Mouse (Mus musculus) embryonic facial prominence, embryonic 13.5 days (tissue): ENCODE results near the gene Vipr2. TPM values are rescaled to one million over a fixed set of nuclear protein-coding genes. Genes with fewer than 3 reads are reported as not detected.

Experiments used
- ATAC-seq: fragments of 200-750 bp; cut with Nextera tagmentation; 2 replicates; pipeline ENCODE4 v1.8.0; 2017; ENCODE audit warnings: low read depth; ENCODE audit not compliant: insufficient number of reproducible peaks, insufficient read depth, low FRiP score, low TSS enrichment
- H3K27ac ChIP-seq: fragments of 300-500 bp; sonication (generic); 2 replicates; pipeline ENCODE4 v1.5.1; 2015; ENCODE audit warnings: moderate library complexity, mild to moderate bottlenecking, inconsistent platforms
- H3K27me3 ChIP-seq: fragments of 300-500 bp; sonication (generic); 2 replicates; pipeline ENCODE4 v1.6.1; 2015; ENCODE audit warnings: mild to moderate bottlenecking, inconsistent platforms
- H3K36me3 ChIP-seq: fragments of 300-500 bp; sonication (generic); 2 replicates; pipeline ENCODE4 v1.6.1; 2015; ENCODE audit warnings: mild to moderate bottlenecking, inconsistent platforms
- H3K4me1 ChIP-seq: fragments of 300-500 bp; sonication (generic); 2 replicates; pipeline ENCODE4 v1.6.1; 2015; ENCODE audit warnings: inconsistent platforms
- H3K4me2 ChIP-seq: fragments of 300-500 bp; sonication (generic); 2 replicates; pipeline ENCODE4 v1.6.1; 2015; ENCODE audit warnings: moderate library complexity, mild to moderate bottlenecking, inconsistent platforms
- H3K4me3 ChIP-seq: fragments of 300-500 bp; sonication (generic); 2 replicates; pipeline ENCODE4 v1.5.1; 2015; ENCODE audit warnings: mild to moderate bottlenecking, inconsistent platforms
- H3K9ac ChIP-seq: fragments of 300-500 bp; sonication (generic); 2 replicates; pipeline ENCODE4 v1.6.1; 2015; ENCODE audit warnings: mild to moderate bottlenecking, inconsistent platforms
- H3K9me3 ChIP-seq: fragments of 300-500 bp; sonication (generic); 2 replicates; pipeline ENCODE4 v1.6.1; 2016; ENCODE audit warnings: inconsistent platforms
- WGBS: fragments of 180-500 bp; shearing (Covaris S2); methylation state at CpG from one replicate; pipeline ENCODE4 v1.1.7; 2015; ENCODE audit warnings: mixed read lengths; 5-methylcytosine and 5-hydroxymethylcytosine counted together
- polyA plus RNA-seq: library from polyadenylated mRNA; unstranded; fragments of >200 nt; fragmentation: Nextera tagmentation; extraction: Ambion mirVana; gene quantifications from 2 replicates; pipeline ENCODE4 v1.2.1, GENCODE M21; 2015

The Vipr2 gene
- polyA plus RNA-seq, result 2.2 and 2.7 TPM in 2 replicates

DNA sequence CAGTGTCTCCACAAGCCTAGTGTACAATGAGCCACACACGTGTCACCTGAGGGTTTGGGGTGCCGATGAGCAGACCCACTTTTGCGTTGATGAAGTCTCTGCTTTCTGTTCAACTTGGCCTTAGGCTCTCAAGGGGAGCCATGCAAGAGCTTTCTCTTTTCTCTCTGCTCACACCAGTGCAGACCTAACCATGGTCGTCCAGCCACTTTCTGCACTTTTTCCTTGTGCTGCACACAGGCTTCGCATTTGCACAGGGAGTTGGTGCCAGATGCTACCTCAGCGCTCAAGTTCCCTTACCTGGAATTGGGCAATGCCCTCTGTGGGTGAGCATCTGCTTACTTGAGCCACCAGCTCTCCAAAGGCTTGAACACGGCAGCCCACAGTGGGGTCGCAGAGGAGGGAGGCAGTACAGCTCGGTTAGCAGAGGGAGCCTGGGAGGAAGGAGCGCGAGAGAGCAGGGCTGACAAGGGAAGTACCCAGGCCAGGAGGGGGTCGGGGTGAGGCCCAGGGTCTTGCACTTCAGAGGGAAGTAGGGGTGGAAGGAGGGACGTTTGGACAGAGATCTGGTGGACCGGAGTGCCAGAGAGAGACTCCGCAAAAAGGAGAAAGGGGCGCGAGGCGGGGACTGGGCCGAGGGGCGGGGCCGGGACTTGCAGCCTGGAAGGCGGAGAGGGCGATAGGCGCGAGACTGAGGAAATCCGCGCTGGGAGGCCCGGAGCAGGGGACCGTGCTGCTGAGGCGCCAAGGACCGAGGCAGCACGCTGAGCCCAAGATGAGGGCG lies at the start of gene Vipr2:
Vipr2 (plus strand) TSS at position 653 of the 781 bp plus-strand sequence.
- Histone ChIP-seq H3K27ac (no peak within 1 kb of the TSS), H3K9ac (peak within 1 kb of the TSS; percentile 76), H3K27me3 (peaks cover 39% of the 10 kb centered on the region), H3K4me2 (peak within 1 kb of the TSS; percentile 92), H3K4me1 (0 out of 2 replicates have a peak, but pooled peaks cover 5% of the 10 kb centered on the region), H3K4me3 (peak within 1 kb of the TSS; percentile 59), H3K36me3 (no peaks in the 10 kb centered on the region), H3K9me3 (no peaks in the 10 kb centered on the region)
- 5% methylated on average over 33 of the region's 33 CpGs for WGBS
- ATAC-seq, result peak; percentile 76

GRCm38 (mm10) chr12:116028095-116028494 lies 49.4 kb upstream of the Vipr2 start:
- H3K4me1 ChIP-seq, result no peaks in the 10 kb centered on the region
- H3K9ac ChIP-seq, result no peak overlapping the region
- H3K4me2 ChIP-seq, result no peak overlapping the region
- H3K9me3 ChIP-seq, result no peaks in the 10 kb centered on the region
- no peak for ATAC-seq
- no peak overlapping the region for H3K4me3 ChIP-seq
- WGBS, result 56% methylated on average over 2 of the region's 2 CpGs
- H3K27ac ChIP-seq, result no peak overlapping the region
- H3K27me3 ChIP-seq, result no peaks in the 10 kb centered on the region
- H3K36me3 ChIP-seq, result no peaks in the 10 kb centered on the region

GRCm38 (mm10) chr12:116035346-116035745 lies 42.2 kb upstream of the Vipr2 start:
- H3K36me3 ChIP-seq, result no peaks in the 10 kb centered on the region
- no peak overlapping the region for H3K4me3 ChIP-seq
- no peak for ATAC-seq
- no peaks in the 10 kb centered on the region for H3K4me1 ChIP-seq
- no peak overlapping the region for H3K9ac ChIP-seq
- no peaks in the 10 kb centered on the region for H3K27me3 ChIP-seq
- H3K27ac ChIP-seq, result no peak overlapping the region
- H3K4me2 ChIP-seq, result no peak overlapping the region
- 0 out of 2 replicates have a peak, but pooled peaks cover 3% of the 10 kb centered on the region for H3K9me3 ChIP-seq
- 71% methylated on average over 5 of the region's 5 CpGs for WGBS

DNA sequence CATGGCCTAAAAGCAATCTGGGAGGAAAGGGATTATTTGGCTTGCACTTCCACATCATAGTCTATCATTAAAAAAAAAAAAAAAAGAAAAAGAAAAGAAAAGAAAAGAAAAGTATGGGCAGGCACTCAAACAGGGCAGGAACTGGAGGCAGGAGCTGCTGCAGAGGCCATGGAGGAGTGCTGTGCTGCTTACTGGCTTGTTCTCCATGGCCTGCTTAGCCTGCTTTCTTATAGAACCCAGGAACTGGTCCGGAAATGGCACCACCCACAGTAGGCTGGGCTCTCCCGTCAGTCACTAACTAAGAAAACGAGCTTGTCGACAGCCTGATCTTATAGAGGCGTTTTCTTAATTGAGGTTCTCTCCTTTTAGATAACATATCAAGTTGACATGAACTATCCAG lies 32.7 kb upstream of the Vipr2 start:
- WGBS, result 89% methylated on average over 5 of the region's 5 CpGs

DNA sequence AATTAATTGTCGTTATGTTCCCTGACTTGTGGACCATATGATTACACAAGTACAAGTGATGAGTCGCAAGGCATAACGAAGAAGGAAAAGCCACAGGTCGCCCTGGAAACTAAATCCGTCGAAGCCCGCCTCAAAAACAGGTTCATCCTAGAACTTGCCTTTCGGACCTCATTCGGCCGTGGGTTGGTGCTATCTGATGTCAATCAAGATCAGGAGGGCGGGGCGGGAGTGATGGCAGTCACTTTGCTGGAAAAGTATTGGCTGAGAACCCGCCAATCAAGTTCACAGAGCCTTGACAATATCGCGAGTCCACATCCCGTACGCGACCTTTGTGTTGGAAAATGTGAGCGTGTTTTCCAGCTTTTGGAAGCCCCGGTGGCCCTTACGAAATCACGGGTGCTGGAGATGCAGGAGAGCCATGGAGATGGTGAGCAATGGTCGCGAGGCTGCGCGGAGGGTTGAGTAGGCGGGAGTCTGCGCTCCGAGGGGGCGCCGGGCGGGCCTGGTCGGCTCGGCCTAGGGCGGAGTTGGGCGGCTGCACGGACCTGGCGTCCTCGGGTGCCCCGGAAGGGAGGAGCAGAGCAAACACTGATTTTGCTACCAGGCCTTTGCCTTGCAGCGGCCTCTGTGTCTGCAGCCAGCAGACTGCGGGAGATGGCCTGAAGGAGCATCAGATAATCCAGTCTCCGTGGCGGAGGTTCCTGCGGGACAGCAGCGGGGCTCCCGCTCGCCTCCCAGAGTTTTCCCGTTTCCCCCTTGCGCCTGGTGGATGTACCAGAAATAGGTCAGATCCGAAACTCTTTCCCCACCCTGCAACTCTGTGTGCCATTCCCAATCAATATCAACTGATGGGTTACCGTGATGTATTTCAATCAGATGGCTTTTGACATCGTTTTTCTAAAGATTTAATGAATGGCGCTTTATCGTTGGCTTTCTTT lies 29.8 kb upstream of the Vipr2 start, which contains the start of gene Zfp386:
Zfp386 (plus strand) TSS at position 285 of the 938 bp plus-strand sequence.
- WGBS, result 1% methylated on average over 55 of the region's 55 CpGs
- peak within 1 kb of the TSS; percentile 99 for H3K27ac ChIP-seq
- no peaks in the 10 kb centered on the region for H3K27me3 ChIP-seq
- H3K4me2 ChIP-seq, result peak within 1 kb of the TSS; percentile 74
- ATAC-seq, result peak; percentile 99
- H3K36me3 ChIP-seq, result peaks cover 24% of the 10 kb centered on the region
- peak within 1 kb of the TSS; percentile 98 for H3K9ac ChIP-seq
- H3K9me3 ChIP-seq, result no peaks in the 10 kb centered on the region
- peak within 1 kb of the TSS; percentile 86 for H3K4me3 ChIP-seq
- peaks cover 19% of the 10 kb centered on the region for H3K4me1 ChIP-seq

More for the DNA sequence above, 32.7 kb upstream of the Vipr2 start:
- Histone ChIP-seq H3K4me1 (peaks cover 15% of the 10 kb centered on the region), H3K27ac (no peak overlapping the region), H3K4me2 (no peak overlapping the region), H3K9ac (no peak overlapping the region), H3K27me3 (no peaks in the 10 kb centered on the region), H3K36me3 (peaks cover 1% of the 10 kb centered on the region; the same call in 1 of the 2 replicates), H3K9me3 (no peaks in the 10 kb centered on the region), H3K4me3 (no peak overlapping the region)
- no peak for ATAC-seq

GRCm38 (mm10) chr12:116048766-116049165 lies 28.8 kb upstream of the Vipr2 start:
- peak overlapping the region; percentile 98 for H3K9ac ChIP-seq
- WGBS, result 48% methylated on average over 7 of the region's 7 CpGs
- peak overlapping the region; percentile 74 for H3K4me2 ChIP-seq
- no peaks in the 10 kb centered on the region for H3K27me3 ChIP-seq
- no peaks in the 10 kb centered on the region for H3K9me3 ChIP-seq
- H3K4me3 ChIP-seq, result peak overlapping the region; percentile 86
- H3K27ac ChIP-seq, result 0 out of 2 replicates have a peak overlapping the region, but pooled peaks have one; percentile 99
- no peak for ATAC-seq
- H3K4me1 ChIP-seq, result peaks cover 19% of the 10 kb centered on the region
- peaks cover 27% of the 10 kb centered on the region for H3K36me3 ChIP-seq

DNA sequence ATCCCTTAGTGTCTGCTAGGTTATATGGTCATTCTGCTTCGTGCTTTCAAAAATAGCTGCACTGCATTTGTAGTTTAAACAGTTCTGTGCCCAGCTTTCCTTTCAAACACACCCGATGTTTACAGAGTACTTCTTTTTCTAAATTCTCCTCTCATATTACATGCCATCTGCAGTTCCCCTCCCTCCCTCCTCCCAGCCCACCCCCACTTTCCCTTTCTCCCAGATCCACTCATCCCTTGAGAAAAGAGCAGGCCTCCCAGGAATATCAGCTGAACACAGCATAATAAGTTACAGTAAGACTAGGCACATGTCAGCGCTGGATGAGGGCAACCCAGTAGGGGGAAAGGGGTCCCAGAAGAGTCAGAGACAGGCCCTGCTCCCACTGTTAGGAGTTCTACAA lies 28.3 kb upstream of the Vipr2 start:
- WGBS, result 70% methylated on average over 3 of the region's 3 CpGs
- no peak for ATAC-seq
- H3K36me3 ChIP-seq, result peaks cover 29% of the 10 kb centered on the region
- no peaks in the 10 kb centered on the region for H3K9me3 ChIP-seq
- H3K9ac ChIP-seq, result peak overlapping the region; percentile 98
- H3K27ac ChIP-seq, result no peak overlapping the region
- peak overlapping the region; percentile 74 for H3K4me2 ChIP-seq
- peak overlapping the region; percentile 86; the same call in 1 of the 2 replicates for H3K4me3 ChIP-seq
- H3K4me1 ChIP-seq, result peaks cover 19% of the 10 kb centered on the region
- no peaks in the 10 kb centered on the region for H3K27me3 ChIP-seq

DNA sequence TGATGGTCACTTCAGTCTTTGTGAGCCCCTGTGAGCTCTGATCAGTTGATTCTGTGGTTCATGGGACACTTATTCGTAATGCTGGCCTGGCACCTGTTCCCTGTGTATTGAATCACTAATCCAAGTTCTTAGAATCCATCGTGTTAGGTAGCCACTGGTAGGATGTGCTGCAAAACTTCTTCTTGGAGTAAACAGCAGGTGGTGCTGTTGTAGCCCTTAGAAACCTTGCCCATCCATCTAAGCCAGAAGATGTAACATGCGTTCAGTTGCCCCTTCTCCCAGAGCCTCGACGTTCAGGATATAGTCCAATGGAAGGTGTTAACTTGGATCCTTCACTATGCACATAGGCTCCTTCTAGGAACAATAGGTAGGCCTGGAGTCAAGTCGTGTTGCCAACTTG lies 27.8 kb upstream of the Vipr2 start:
- no peak overlapping the region for H3K4me3 ChIP-seq
- no peak for ATAC-seq
- H3K27me3 ChIP-seq, result no peaks in the 10 kb centered on the region
- H3K9me3 ChIP-seq, result no peaks in the 10 kb centered on the region; the same call in 1 of the 2 replicates
- peaks cover 33% of the 10 kb centered on the region for H3K36me3 ChIP-seq
- peak overlapping the region; percentile 74 for H3K4me2 ChIP-seq
- H3K27ac ChIP-seq, result no peak overlapping the region
- 0 out of 2 replicates have a peak overlapping the region, but pooled peaks have one; percentile 98 for H3K9ac ChIP-seq
- H3K4me1 ChIP-seq, result peaks cover 19% of the 10 kb centered on the region
- WGBS, result 85% methylated on average over 6 of the region's 6 CpGs

DNA sequence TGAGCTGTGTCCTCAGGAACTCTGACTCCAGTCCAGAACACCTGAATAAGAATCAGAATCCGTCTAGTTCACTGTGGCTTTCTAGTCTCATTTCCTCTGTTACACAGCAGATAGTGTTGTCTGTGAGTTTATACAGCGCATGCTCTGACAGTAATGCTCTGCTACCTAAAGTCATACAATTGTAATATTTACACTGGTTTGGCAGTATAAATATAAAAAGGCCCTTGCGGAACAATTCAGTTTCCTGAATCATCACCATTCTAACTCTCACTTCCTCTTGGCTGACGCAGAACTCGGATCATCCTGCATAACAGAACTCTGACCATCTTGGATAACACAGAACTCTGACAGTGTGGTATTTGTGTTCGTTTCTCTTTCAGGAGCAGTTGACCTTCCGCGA lies 23.2 kb upstream of the Vipr2 start:
- Histone ChIP-seq H3K4me2 (no peak overlapping the region), H3K4me3 (no peak overlapping the region), H3K9me3 (peaks cover 20% of the 10 kb centered on the region), H3K27ac (no peak overlapping the region), H3K27me3 (no peaks in the 10 kb centered on the region), H3K36me3 (peaks cover 73% of the 10 kb centered on the region), H3K9ac (no peak overlapping the region), H3K4me1 (peaks cover 8% of the 10 kb centered on the region; the same call in 1 of the 2 replicates)
- 97% methylated on average over 8 of the region's 8 CpGs for WGBS
- ATAC-seq, result no peak

- peaks cover 76% of the 10 kb centered on the region for H3K36me3 ChIP-seq
- no peak for ATAC-seq
- H3K4me2 ChIP-seq, result no peak overlapping the region
- H3K9me3 ChIP-seq, result peaks cover 33% of the 10 kb centered on the region
- H3K4me3 ChIP-seq, result no peak overlapping the region
- H3K27ac ChIP-seq, result no peak overlapping the region
- no peaks in the 10 kb centered on the region for H3K27me3 ChIP-seq
- H3K9ac ChIP-seq, result no peak overlapping the region
- WGBS, result 93% methylated on average over 3 of the region's 3 CpGs
- no peaks in the 10 kb centered on the region for H3K4me1 ChIP-seq
Measured at GRCm38 (mm10) chr12:116056112-116056511, 21.4 kb upstream of the Vipr2 start.

DNA sequence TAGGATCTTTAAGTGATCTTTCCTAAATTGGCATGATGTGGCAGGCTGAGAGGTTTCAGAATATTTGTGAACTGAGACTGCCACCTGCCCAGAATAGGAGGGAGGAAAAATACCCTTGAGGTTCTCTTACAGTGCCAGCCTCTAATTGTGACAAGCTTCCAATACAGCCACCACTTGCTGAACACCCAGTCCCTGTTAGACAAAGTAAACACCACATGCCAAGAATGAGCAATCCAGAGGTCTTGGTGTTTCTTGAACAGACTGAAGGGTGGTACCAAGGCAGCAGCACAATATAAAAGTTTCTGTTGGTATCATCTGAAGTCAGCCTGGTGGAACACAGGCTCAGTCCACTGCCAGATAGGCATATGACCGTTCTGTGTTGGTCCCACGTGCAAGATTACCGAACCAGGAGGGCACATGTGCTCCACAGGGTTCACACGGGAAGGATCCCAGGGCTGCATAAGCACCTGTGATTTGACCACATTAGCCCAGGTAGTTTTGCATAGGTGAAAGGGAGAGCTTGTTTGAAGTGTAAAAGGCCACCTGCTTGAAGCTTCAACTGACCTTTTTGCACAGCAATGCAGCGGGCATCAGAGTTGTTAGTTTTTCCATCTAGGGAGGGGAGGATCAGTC lies 15.8 kb upstream of the Vipr2 start:
- H3K9me3 ChIP-seq, result peaks cover 42% of the 10 kb centered on the region
- 92% methylated on average over 5 of the region's 5 CpGs for WGBS
- H3K27ac ChIP-seq, result no peak overlapping the region
- no peaks in the 10 kb centered on the region for H3K27me3 ChIP-seq
- H3K4me3 ChIP-seq, result no peak overlapping the region
- H3K9ac ChIP-seq, result no peak overlapping the region
- no peak for ATAC-seq
- H3K4me2 ChIP-seq, result no peak overlapping the region
- H3K36me3 ChIP-seq, result peaks cover 50% of the 10 kb centered on the region
- no peaks in the 10 kb centered on the region for H3K4me1 ChIP-seq
